Mouse (Mus musculus) kidney, postnatal 25 days (tissue): ENCODE data around the gene Lpo.

Experiments used
- DNase-seq, 2 experiments: peaks; one replicate each; pipeline ENCODE4 v3.0.0; 2021; ENCODE audit warnings: mixed read lengths in 2 of 2

Lpo gene

DNA sequence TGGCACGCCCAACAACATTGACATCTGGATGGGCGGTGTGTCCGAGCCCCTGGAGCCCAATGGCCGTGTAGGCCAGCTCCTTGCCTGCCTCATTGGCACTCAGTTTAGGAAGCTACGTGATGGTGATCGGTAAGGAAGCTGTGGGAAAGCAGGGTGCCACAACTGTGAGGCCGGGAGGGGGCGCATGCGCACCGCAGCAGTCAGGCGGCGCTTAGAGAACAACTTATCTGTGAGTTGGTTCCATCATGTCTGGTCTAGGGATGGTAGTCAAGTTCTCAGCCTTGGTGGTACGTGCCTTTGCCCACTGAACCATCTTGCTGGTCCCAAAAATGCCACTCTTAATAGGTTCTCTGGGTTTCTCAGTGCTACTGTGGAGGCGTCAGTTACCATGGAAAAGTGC is 25.5 kb downstream of the Lpo start:
- peak in 1 of 2 experiments; percentile 8 for DNase-seq

DNA sequence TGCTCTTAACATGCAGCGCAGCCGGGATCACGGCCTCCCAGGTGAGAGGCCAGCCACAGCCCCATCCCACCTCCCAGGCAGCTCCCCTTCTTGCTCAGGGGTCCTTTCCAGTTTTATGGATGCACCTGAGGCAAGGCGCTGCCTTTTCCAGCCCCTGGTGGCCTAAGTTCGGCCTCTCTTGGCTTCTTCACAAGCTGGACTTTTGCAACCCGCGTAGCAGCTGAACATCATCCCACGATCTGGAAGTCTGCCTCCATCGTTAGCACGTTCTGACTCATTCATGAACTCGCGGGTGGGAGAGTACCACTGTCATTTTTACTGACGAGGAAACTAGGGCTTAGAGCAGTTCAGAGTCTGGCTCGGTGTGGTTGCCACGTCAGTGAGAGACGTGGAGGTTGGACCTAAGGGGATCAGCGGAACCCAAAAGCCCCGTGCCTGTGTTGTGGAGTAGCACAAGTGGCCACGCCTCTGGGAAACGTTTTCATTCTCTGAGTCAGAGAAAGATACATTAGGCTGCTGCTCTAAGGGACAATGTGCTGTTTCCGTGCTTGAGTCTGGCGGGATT is 26.3 kb downstream of the Lpo start:
- no peak for DNase-seq

DNA sequence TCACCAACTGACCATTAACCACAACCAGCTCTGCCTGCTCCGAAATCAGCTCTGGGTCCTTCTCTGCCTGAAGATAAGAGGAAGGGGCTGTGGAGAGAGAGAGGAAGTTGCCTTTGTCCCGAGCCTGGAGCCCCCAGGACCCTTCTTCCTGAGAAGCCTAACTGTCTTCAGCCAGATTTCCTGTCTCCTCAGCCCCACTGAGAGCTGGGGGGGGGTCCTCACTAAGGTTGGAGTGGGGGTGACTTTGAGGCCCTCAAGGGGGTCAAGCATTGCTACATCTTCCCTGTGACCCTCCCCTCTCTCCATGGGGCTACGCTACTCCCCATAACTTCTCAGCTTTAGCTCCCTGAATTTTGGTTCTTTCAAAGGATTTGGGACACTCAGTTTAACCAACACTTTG is 34.6 kb downstream of the Lpo start, which contains the start of gene Mpo:
Gene Mpo (plus strand): TSS at position 122 of the 400 bp plus-strand sequence.
- no peak for DNase-seq

DNA sequence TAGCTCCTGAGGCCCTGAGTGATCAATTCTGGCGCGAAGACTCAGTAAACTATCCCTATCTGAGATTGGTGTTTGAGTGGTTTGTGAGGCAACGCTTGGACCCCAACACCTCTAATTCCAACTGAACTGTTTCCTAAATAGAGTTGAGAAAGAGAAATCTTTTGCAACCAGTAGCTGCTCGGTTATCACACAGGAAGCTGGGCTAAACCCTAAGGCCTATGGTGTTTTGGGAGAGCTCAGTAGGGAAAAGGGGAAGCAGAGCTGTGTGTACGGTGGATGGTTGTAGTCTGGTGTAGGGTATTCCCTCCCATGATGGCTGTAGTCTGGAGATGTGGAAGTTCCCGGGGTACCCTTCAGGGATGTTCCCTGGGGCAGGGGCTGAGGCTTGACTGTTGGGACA is 38.0 kb downstream of the Lpo start:
- DNase-seq = no peak

DNA sequence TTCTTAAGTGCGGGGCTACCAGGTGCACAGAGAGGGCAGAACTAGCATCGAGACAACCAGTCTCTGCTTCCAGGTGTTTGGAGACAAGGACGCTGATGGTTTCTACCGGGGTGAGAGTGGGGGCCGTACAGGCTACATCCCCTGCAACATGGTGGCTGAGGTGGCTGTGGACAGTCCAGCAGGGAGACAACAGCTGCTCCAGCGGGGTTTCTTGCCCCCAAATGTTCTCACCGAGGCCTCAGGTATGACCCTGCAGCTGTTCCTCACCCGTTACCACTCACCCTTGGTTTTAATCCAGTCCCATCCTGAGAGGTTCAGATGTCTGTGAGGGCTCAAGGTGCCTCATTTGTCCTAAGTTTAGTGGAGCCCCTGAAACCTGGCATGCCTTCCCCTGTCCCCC is 48.0 kb downstream of the Lpo start:
- no peak for DNase-seq

DNA sequence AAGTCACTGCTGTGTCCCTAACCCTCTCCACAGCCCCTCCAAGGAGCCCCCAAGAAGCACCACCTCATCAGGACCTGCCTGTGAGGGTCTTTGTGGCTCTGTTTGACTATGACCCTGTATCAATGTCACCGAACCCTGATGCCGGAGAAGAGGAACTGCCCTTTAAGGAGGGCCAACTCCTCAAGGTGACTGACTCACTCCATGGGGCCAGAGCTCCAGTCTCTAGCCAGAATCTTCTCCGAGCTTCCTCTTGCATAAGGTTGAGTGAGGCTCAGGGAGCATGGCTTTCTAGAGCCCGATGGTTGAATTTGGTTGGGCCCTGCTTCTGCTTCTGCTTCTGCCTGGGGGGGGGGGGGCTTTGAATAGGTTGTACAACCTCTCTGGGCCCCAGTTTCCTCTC is 48.7 kb downstream of the Lpo start:
- DNase-seq = no peak

DNA sequence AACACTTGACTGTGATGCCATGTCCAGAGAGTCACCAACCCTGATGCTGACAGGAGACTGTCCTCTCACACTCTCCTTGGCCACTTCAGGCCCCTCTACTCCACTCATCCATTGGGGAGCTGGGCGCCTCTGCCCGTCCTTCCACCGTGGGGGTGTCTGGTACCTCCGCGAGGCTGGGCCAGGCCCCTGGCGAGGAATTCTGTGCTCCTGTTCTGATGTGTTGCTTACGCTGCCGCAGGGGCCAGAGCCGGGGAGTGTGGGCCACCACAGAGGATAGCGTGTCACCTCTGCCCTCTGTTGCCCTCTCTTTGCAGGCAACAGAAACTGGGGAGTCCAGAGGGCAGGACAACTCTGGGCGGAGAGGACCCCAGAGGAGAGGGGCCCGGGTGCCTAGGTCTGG is 49.2 kb downstream of the Lpo start:
- peak in 1 of 2 experiments; percentile 39 for DNase-seq

DNA sequence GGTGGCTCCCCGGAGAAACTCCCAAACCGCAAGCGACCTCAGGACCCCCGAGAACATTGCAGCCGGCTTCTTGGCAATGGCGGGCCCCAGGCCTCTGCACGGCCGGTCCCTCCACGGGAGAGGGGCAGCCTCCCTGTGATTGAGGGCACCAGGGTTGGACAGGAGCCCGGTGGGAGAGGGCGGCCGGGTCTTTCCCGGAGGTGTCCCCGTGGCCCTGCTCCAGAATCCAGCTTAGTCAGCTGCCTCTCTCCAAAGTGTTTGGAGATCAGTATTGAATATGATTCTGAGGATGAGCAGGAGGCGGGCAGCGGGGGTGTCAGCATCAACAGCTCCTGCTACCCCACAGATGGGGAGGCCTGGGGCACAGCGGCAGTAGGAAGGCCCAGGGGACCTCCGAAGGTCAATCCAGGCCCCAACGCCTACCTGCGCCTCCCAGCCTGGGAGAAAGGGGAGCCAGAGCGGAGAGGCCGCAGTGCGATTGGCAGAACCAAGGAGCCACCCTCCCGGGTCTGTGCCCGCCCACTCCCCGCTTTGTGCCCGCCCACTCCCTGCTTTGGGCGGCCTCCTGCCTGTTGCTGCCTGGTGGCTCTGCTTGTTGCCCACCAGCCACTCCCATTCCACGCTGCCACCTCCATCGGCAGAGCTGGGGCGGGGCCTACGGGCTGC is 49.9 kb downstream of the Lpo start:
- peak; percentile 81 to 94 for DNase-seq

DNA sequence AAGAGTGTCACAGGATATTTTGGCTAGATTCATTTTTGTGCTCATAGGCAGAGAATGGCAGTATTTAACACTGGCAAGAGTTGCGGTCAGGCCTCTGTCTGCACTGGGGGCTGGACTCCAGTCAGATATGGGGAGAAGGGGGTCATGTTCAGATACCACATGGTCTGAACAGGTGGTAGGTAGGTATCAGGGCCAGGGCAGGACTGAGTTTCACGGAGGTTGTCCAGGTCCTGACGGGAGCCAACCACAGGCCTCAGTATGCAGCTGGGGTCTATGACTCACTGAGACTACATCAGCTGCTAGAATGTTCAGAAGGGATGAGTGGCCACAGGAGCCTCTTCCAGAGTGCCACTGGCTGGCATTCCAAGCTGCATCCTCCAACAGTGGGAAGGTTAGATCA is 55.7 kb downstream of the Lpo start:
- DNase-seq = no peak

DNA sequence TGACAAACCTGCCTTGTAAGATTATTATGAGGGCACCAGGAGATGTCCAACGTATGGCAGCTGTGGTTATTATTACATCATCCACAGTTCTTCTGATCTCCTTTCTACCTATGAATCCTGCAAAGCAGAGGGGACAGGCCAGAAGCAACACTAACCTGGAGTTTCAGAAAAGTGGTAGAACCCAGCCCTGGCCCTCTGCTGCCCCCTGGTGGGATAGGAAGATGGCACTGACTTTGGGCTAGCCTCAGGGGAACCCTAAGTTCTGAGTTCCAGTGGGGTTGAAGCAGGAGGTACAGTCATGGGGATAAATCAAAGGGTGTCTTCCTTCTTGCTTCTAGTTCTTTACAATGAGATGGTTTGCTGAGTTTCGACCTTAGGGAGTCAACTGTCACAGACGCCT is 57.1 kb downstream of the Lpo start:
- DNase-seq = peak; percentile 74 to 85

DNA sequence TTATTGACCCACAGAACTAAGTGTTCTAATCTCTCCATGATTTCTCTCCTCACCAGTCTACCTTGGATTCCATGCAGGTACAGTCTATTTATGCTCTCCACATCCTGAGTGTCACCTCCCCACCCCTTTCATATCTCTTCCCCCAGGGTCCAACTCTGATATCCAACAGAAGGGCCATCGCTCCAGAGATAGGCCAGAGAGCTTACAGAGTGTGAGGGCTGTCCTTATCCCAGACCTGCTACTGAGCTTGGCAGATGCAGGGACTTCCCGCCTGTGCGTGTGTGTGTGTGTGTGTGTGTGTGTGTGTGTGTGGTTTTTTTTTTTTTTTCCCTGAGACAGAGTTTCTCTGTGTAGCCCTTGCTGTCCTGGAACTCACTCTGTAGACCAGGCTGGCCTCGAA is 59.3 kb downstream of the Lpo start:
- no peak for DNase-seq

DNA sequence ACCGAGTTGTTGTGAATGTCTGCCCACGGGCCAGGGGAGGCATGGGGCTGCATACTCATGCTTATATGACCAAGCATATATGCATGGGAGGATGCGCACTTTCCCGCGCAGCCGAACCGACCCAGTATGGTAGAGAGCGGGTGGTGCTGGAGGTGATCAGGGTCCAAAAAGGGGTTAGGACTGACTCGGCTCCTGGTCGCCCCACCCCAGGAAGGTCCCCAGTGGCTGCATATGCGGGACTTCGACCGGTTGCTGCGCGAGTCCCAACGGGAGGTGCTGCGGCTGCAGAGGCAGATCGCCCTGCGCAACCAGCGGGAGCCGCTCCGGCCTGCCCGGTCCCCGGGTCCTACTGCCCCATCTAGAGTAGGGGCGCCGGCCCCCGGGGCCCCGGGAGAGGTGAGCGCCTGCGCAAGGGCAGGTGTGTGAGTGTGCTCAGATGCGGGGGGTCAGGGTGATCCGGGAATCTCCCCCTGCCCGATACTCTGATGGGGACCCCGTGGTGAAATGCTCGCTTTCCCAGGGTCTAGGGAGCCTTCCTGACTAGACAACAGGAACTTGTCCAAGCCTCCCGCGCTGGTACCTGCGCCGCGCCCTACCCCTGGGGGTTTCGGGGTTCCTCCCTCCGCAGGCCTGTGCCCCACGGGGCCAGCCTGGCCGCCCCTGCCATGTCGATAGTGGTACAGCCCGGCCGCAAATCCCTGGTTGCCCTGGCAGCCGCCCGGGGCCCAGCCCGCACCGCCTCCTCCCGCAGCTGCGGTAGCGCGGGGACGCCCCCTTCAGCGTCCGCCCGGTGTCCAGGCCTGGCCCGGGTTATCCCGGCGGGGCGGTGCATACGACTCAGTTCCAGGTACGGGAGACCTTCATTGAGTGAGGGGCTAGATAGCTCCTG is 63.9 kb downstream of the Lpo start:
- peak; percentile 21 to 62 for DNase-seq

DNA sequence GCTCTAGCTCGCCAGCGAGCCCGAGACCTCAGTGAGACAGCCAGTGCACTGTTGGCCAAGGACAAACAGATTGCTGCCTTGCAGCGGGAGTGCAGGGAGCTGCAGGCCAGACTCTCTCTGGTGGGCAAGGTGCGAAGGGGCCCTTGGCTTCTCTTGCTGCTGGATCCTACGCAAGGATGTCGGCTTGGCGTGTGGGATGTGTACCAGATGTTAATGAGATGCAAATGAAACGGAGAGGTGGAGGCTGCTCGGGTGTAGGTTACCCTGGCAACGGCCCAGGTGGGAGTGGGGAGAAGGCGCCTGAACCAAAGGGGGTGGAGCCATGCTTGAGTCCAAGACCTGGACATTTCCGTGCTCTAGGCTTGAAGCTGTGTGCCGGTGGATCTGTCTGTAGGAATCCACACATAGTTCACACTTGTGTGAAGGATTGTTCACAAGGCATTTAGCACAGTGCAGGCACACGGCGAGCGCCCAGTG is 64.5 kb downstream of the Lpo start:
- DNase-seq = peak; percentile 67 to 79

DNA sequence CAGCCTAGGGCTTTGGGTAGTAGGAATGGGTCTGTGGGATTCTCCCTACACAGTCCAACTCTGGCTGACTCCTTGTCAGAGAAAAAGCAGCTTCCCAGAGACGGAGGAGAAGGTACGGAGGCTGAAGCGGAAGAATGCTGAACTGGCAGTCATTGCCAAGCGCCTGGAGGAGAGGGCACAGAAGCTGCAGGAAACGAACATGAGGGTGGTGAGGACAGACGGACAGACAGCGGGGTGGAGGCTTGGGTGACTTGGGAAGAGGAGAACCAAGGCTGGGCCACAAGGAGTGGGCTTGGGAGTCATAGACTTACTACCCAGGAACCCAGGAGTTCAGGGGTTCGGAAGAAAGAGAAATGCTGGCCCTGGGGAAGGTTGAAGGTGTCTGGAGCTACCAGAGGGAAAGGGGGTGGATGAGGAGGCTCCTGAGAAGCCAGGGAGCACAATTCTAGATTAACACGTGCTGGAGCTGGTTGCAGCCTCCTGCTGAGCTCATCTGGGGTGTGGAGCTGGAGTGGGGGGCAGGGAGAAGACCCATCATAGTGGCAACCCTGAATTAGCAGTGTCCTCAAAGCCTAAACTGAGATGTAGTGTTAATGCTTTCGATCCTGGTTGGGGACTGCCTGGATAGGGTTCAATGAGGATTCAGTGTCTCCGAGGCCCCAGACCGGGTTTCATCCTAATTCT is 65.2 kb downstream of the Lpo start:
- DNase-seq = no peak

DNA sequence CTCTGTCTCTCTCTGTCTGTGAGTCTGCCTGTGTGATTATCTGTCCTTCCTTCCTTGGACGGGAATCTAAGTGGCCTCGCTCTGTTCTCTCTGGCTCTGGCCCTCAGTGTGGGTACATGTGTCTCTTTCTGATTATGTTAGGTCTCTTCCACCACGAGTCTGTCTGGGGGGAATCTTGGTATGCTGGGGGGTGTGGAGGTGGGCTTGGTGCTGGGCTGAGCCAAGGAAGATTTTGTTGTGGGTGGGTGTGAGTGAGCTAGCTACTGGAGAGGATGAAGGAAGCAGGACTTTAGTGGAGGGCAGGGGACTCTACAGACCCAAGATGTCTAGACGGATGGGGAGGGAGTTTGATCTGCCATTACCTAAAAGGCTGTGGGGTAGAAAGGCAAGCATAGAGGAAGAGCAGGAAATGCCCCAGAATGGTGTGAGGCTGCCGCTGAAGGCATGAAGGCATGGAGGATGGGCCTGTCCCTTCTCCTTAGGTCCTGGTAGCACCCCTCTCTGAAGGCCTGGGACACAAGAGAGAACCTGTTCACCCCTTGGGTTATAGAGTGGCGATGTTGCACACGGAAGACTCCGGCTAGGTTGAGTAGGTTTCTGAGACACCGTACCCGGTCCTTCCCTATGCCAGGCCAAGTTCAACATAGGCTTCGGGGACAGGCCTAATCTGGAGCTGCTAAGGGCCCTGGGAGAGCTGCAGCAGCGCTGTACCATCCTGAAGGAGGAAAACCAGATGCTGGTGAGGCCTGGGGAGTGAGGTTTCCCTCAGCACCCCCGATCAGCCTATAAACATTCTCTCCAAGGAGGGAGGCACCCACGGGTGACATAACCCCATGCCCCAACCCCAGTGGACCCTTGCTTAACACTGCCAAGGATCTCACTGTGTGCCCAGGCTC is 66.0 kb downstream of the Lpo start:
- no peak for DNase-seq

DNA sequence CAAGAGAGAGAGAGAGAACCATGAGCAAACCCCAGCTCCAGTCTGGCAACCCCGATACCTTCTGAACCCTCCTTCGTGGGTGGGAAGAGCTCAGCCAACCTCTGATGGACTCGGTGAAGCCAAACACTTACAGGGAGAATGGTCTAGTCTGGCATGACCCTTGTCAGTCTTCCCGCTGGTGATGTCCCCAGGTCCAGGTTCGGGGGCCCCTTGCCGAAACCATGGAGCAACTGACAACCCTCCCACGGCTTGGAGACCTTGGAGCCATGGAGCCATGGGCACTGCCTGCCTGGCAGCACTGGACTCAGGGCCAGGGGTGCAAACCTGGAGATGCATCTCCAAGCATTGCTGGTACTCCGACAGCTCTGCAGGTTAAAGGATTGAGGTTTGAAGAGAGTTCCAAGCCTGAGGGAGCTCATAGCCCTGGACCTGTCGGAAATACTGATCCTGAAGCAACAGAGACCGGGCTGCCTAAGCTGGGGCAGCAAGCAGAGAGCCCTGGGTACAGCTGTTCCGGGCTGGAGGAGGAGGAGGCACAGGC is 66.8 kb downstream of the Lpo start:
- DNase-seq = no peak

DNA sequence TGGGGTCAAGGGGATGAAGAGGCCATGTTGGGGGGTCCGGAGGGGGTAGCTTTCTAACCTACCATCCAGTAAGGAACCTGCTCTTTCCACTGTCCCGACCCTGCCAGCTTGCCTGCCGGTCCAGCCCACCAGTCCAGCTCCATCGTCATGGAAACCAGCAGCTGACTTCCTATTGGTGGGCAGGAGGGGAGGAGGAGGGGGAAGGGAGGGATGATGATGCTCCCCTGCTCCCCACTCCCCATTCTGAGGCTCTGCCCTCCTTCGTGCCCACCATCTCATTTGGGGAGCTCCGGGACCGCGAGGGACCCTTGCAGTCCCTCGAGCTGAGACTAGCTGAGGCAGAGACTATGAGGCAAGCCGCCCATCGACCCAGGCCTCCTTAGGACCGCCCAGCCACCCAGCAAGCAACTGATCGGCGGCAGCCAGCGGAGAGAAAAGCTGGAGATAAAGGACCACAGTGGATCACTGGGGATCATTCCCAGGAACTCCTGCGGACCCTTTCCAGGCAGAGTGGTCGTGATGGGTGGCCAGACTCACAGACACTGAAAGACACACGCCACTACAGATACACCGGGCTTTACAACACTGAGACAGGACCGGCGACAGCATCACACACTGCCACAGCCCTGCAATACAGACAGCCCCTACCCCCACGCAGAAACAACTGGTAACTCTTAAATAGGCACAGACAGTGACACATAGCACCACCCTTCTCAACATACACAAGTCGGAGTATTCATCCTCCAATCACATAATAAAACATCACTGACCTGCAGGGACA is 67.6 kb downstream of the Lpo start, which contains the start of gene Tspoap1:
Gene Tspoap1 (plus strand): TSS at position 241 of the 781 bp plus-strand sequence.
- no peak for DNase-seq

DNA sequence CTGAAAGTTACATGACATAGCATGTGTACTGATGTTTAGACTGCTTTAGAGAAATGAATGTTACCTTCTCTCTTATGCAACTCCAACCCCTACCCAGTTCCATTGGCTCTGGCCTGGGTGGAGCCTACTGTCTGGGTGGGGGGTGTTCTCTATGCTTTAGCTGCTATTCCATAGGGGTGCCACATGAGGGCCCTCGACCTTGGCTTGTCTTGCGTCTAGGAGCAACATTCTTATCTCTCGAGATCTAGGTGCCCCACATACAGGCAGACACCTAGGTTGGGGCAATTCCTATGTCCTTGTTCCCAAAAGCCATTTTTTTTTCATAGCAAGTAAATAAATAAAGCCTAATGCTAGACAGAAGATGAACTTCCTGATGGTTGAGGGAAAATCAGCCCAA is 68.5 kb downstream of the Lpo start:
- no peak for DNase-seq

DNA sequence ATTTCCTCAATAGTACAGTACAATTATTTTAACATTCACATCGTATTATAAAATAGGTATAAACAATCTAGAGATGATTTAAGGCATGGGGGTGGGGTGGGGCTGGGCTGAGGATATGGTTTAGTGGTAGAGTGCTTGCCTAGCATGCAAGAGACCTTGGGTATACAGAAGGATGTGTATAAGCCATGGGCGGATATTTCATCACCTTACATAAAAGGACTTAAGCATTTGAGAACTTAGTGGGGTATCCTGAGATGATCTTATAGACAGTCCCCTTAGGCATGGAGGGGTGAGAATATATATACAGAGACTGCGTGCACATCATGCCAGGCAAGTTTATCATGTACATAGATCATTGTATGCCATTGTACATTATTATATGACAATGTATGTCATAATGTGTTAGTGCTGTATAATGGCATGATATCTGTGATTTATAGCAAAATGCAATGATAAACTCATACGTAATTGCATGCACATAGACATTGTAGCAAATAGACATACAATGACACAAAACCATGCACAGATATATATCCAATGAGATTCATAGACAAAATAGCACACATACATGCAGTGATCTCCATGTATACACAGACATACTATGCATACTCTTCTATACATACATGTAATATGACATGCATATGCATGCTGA is 69.0 kb downstream of the Lpo start:
- no peak for DNase-seq
